In the genomic region with DNA sequence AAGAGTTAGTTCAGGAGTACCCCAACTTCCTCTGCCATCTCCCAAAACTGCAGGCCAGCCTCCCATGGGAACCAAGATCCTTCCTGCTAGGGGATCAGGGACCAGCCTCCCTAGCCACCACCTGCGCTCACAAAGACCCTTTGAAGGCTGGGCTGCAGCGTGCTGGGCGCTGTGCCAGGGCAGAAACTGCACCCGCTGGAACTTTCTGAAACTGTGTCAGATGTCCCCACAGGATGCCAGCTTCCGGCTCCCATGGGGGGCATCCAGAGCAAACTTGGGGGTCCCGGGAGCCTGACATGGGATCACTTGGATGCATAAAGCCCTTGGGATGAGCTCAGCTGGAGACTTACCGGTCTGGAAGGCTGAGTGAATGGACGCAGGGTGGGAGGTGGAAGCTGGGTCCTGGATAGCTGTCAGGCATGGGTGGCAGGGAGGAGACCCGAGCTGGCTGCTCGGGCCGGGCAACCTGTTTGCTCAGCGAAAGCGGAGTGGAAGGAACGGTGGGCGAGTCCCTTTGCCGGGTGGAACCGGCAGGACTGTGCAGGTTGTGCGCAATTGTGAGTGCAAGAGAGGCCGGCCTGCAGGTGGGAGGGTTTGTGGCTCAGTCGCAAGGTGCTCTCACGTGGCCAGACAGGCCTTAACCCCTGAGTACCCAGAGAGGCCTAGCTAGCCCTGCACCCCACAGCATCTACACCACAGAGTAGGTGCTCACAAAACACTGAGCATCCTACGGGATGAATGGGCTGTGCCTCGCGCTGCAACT, we compare ENCODE assay signal across 8 mouse cellular contexts. TPM values are rescaled to one million over a fixed set of nuclear protein-coding genes. Genes with fewer than 3 reads are reported as not detected.
DNase-seq lines count a peak whose midpoint lies in the region; ATAC-seq and TF ChIP-seq lines count a peak whose summit lies in the region.

No protein-coding gene starts in this region.

- peak overlapping the region; percentile 11; the same call in 1 of the 2 replicates for H3K4me3 ChIP-seq in midbrain, embryonic 10.5 days
- no peak overlapping the region for H3K4me3 ChIP-seq in midbrain, embryonic 11.5 days (ENCODE audit: low read depth, low read length)
- peak overlapping the region; percentile 37 for H3K4me3 ChIP-seq in intestine, embryonic 15.5 days (replicated peaks)
- peak overlapping the region; percentile 27 for H3K4me3 ChIP-seq in lung, embryonic 14.5 days (ENCODE audit: low read depth, low read length)

- WGBS in midbrain, embryonic 10.5 days, result 18% methylated on average over 24 of the region's 24 CpGs
- 14% methylated on average over 23 of the region's 24 CpGs for WGBS in midbrain, embryonic 11.5 days
- 19% methylated on average over 24 of the region's 24 CpGs for WGBS in intestine, embryonic 15.5 days
- WGBS in lung, embryonic 14.5 days, result 12% methylated on average over 24 of the region's 24 CpGs

- H3K27me3 ChIP-seq in midbrain, embryonic 10.5 days (ENCODE audit: low read depth, poor library complexity, severe bottlenecking), result peaks cover 61% of the 10 kb centered on the region
- peaks cover 23% of the 10 kb centered on the region for H3K27me3 ChIP-seq in midbrain, embryonic 11.5 days (ENCODE audit: control insufficient read depth, insufficient read depth, low read length)
- no peaks in the 10 kb centered on the region for H3K27me3 ChIP-seq in intestine, embryonic 15.5 days (replicated peaks)
- peaks cover 13% of the 10 kb centered on the region; the same call in 1 of the 2 replicates for H3K27me3 ChIP-seq in lung, embryonic 14.5 days (ENCODE audit: insufficient read depth, low read length)

- H3K36me3 ChIP-seq in midbrain, embryonic 10.5 days, result peaks cover 8% of the 10 kb centered on the region
- no peaks in the 10 kb centered on the region for H3K36me3 ChIP-seq in midbrain, embryonic 11.5 days (ENCODE audit: control insufficient read depth, insufficient read depth, low read length)
- H3K36me3 ChIP-seq in intestine, embryonic 15.5 days, result no peaks in the 10 kb centered on the region
- peaks cover 5% of the 10 kb centered on the region; the same call in 1 of the 2 replicates for H3K36me3 ChIP-seq in lung, embryonic 14.5 days (ENCODE audit: insufficient read depth)

- DNase-seq in midbrain, embryonic 10.5 days (ENCODE audit: low spot score), result no peak
- DNase-seq in midbrain, embryonic 11.5 days (ENCODE audit: low spot score, missing footprints), result no peak
- DNase-seq in lung, embryonic 14.5 days, result peak; percentile 63
- peak; percentile 76 for DNase-seq in thymus, postnatal 25 days
- DNase-seq in layer of hippocampus, postnatal 14 days (ENCODE audit: low spot score in 2 of 2), result no peak
- no peak for DNase-seq in layer of hippocampus, postnatal 10 days (ENCODE audit: low spot score in 2 of 2)
- DNase-seq in right cerebral cortex, postnatal 25 days, result no peak

- H3K4me1 ChIP-seq in midbrain, embryonic 10.5 days, result peaks cover 51% of the 10 kb centered on the region
- peaks cover 11% of the 10 kb centered on the region for H3K4me1 ChIP-seq in midbrain, embryonic 11.5 days (ENCODE audit: control insufficient read depth, insufficient read depth, low read length)
- H3K4me1 ChIP-seq in intestine, embryonic 15.5 days (replicated peaks), result peaks cover 46% of the 10 kb centered on the region
- H3K4me1 ChIP-seq in lung, embryonic 14.5 days (ENCODE audit: insufficient read depth), result peaks cover 14% of the 10 kb centered on the region

- H3K9me3 ChIP-seq in midbrain, embryonic 10.5 days (replicated peaks), result no peaks in the 10 kb centered on the region
- no peaks in the 10 kb centered on the region for H3K9me3 ChIP-seq in midbrain, embryonic 11.5 days (ENCODE audit: control insufficient read depth, low read length)
- no peaks in the 10 kb centered on the region for H3K9me3 ChIP-seq in intestine, embryonic 15.5 days
- no peaks in the 10 kb centered on the region for H3K9me3 ChIP-seq in lung, embryonic 14.5 days (ENCODE audit: low read depth, low read length)

- no peak for TF ChIP-seq CTCF in lung, embryonic 14.5 days (IDR thresholded peaks at IDR 0.05; ENCODE audit: low read depth)

- no peak overlapping the region for H3K4me2 ChIP-seq in midbrain, embryonic 11.5 days
- peak overlapping the region; percentile 50 for H3K4me2 ChIP-seq in intestine, embryonic 15.5 days (replicated peaks)
- H3K4me2 ChIP-seq in lung, embryonic 14.5 days, result peak overlapping the region; percentile 53

- ATAC-seq in midbrain, embryonic 11.5 days (ENCODE audit: low FRiP score), result no peak
- 0 out of 2 replicates have a peak, but pooled peaks have one; percentile 9 for ATAC-seq in intestine, embryonic 15.5 days
- no peak for ATAC-seq in lung, embryonic 14.5 days (ENCODE audit: insufficient read depth)

- H3K27ac ChIP-seq in midbrain, embryonic 10.5 days (replicated peaks), result no peak overlapping the region
- no peak overlapping the region for H3K27ac ChIP-seq in midbrain, embryonic 11.5 days (ENCODE audit: low read depth, low read length)
- H3K27ac ChIP-seq in intestine, embryonic 15.5 days, result peak overlapping the region; percentile 76
- peak overlapping the region; percentile 65 for H3K27ac ChIP-seq in lung, embryonic 14.5 days (ENCODE audit: low read depth)

- H3K9ac ChIP-seq in midbrain, embryonic 11.5 days (ENCODE audit: low read length), result no peak overlapping the region
- peak overlapping the region; percentile 39 for H3K9ac ChIP-seq in intestine, embryonic 15.5 days
- peak overlapping the region; percentile 16; the same call in 1 of the 2 replicates for H3K9ac ChIP-seq in lung, embryonic 14.5 days

RNA-seq across cellular contexts. Expression of gene Tjp3, which starts 0.5 kb away (rescaled TPM):
- 6.5 and 6.9 TPM in 2 replicates for polyA plus RNA-seq in midbrain, embryonic 10.5 days (2016; fragmentation: Nextera tagmentation; extraction: Ambion mirVana)
- 3.9 and 4.0 TPM in 2 replicates for polyA plus RNA-seq in midbrain, embryonic 11.5 days (2014; fragmentation: Nextera tagmentation; extraction: Ambion mirVana)
- polyA plus RNA-seq in intestine, embryonic 15.5 days (2015; fragmentation: Nextera tagmentation; extraction: Ambion mirVana), result 47.0 and 53.3 TPM in 2 replicates
- polyA plus RNA-seq in lung, embryonic 14.5 days (2014; fragmentation: Nextera tagmentation; extraction: Ambion mirVana), result 15.3 and 17.2 TPM in 2 replicates
- 1 to 10 TPM; 1.6 to 2.5 TPM for total RNA-seq in layer of hippocampus, postnatal 14 days (2021)
- total RNA-seq in layer of hippocampus, postnatal 10 days (2021), result 1 to 10 TPM; 1.4 to 2.3 TPM

RNA-seq across cellular contexts. Expression of gene Pip5k1c, which starts 1.9 kb away (rescaled TPM):
- polyA plus RNA-seq in midbrain, embryonic 10.5 days (2016; fragmentation: Nextera tagmentation; extraction: Ambion mirVana), result 55.0 and 60.8 TPM in 2 replicates
- 42.0 and 46.2 TPM in 2 replicates for polyA plus RNA-seq in midbrain, embryonic 11.5 days (2014; fragmentation: Nextera tagmentation; extraction: Ambion mirVana)
- 41.2 and 42.7 TPM in 2 replicates for polyA plus RNA-seq in intestine, embryonic 15.5 days (2015; fragmentation: Nextera tagmentation; extraction: Ambion mirVana)
- 50.8 and 58.6 TPM in 2 replicates for polyA plus RNA-seq in lung, embryonic 14.5 days (2014; fragmentation: Nextera tagmentation; extraction: Ambion mirVana)
- 100 to 1,000 TPM; 330 to 352 TPM for total RNA-seq in layer of hippocampus, postnatal 14 days (2021)
- 100 to 1,000 TPM; 305 to 311 TPM for total RNA-seq in layer of hippocampus, postnatal 10 days (2021)

RNA-seq across cellular contexts. Expression of gene Apba3, which starts 24.1 kb away (rescaled TPM):
- polyA plus RNA-seq in midbrain, embryonic 10.5 days (2016; fragmentation: Nextera tagmentation; extraction: Ambion mirVana), result 50.5 and 55.5 TPM in 2 replicates
- 25.4 and 31.2 TPM in 2 replicates for polyA plus RNA-seq in midbrain, embryonic 11.5 days (2014; fragmentation: Nextera tagmentation; extraction: Ambion mirVana)
- 55.1 and 69.2 TPM in 2 replicates for polyA plus RNA-seq in intestine, embryonic 15.5 days (2015; fragmentation: Nextera tagmentation; extraction: Ambion mirVana)
- 50.4 and 50.8 TPM in 2 replicates for polyA plus RNA-seq in lung, embryonic 14.5 days (2014; fragmentation: Nextera tagmentation; extraction: Ambion mirVana)
- 10 to 100 TPM; 39.9 to 41.8 TPM for total RNA-seq in layer of hippocampus, postnatal 14 days (2021)
- 10 to 100 TPM; 31.3 to 37.4 TPM for total RNA-seq in layer of hippocampus, postnatal 10 days (2021)

RNA-seq across cellular contexts. Expression of gene Mrpl54, which starts 24.1 kb away (rescaled TPM):
- 229 and 258 TPM in 2 replicates for polyA plus RNA-seq in midbrain, embryonic 10.5 days (2016; fragmentation: Nextera tagmentation; extraction: Ambion mirVana)
- 198 and 205 TPM in 2 replicates for polyA plus RNA-seq in midbrain, embryonic 11.5 days (2014; fragmentation: Nextera tagmentation; extraction: Ambion mirVana)
- 242 and 245 TPM in 2 replicates for polyA plus RNA-seq in intestine, embryonic 15.5 days (2015; fragmentation: Nextera tagmentation; extraction: Ambion mirVana)
- polyA plus RNA-seq in lung, embryonic 14.5 days (2014; fragmentation: Nextera tagmentation; extraction: Ambion mirVana), result 222 and 223 TPM in 2 replicates
- 10 to 100 TPM; 36.5 to 50.4 TPM for total RNA-seq in layer of hippocampus, postnatal 14 days (2021)
- 10 to 100 TPM; 36.1 to 42.5 TPM for total RNA-seq in layer of hippocampus, postnatal 10 days (2021)

RNA-seq across cellular contexts. Expression of gene Cactin, which starts 30.0 kb away (rescaled TPM):
- polyA plus RNA-seq in midbrain, embryonic 10.5 days (2016; fragmentation: Nextera tagmentation; extraction: Ambion mirVana), result 53.5 and 53.6 TPM in 2 replicates
- polyA plus RNA-seq in midbrain, embryonic 11.5 days (2014; fragmentation: Nextera tagmentation; extraction: Ambion mirVana), result 31.9 and 36.8 TPM in 2 replicates
- 38.7 and 39.5 TPM in 2 replicates for polyA plus RNA-seq in intestine, embryonic 15.5 days (2015; fragmentation: Nextera tagmentation; extraction: Ambion mirVana)
- polyA plus RNA-seq in lung, embryonic 14.5 days (2014; fragmentation: Nextera tagmentation; extraction: Ambion mirVana), result 34.3 and 42.9 TPM in 2 replicates
- 10 to 100 TPM; 22.4 to 25.8 TPM for total RNA-seq in layer of hippocampus, postnatal 14 days (2021)
- total RNA-seq in layer of hippocampus, postnatal 10 days (2021), result 10 to 100 TPM; 24.7 to 25.6 TPM

Comparison
In these comparisons a context has a peak if more than half of its experiments do, and no peak if none do; other contexts are left out.
1. DNase-seq: peak in lung, embryonic 14.5 days (single experiment) and thymus, postnatal 25 days (single experiment); none in midbrain, embryonic 10.5 days (single experiment), midbrain, embryonic 11.5 days (single experiment), layer of hippocampus, postnatal 14 days (0 of 2), layer of hippocampus, postnatal 10 days (0 of 2) and right cerebral cortex, postnatal 25 days (single experiment).
2. H3K27ac ChIP-seq: peak in intestine, embryonic 15.5 days (single experiment) and lung, embryonic 14.5 days (single experiment); none in midbrain, embryonic 10.5 days (single experiment) and midbrain, embryonic 11.5 days (single experiment).